Mouse (Mus musculus): ENCODE results near the gene 4930590J08Rik. TPM values are rescaled to one million over a fixed set of nuclear protein-coding genes. Genes with fewer than 3 reads are reported as not detected.

The 4930590J08Rik gene
- polyA plus RNA-seq, 1 experiment from 2014 or later: 2.2 TPM

Other genes starting within 250 kb of the 4930590J08Rik start
- gene Slc6a6, start 218.8 kb upstream of the 4930590J08Rik start, polyA plus RNA-seq (2014; fragmentation: Nextera tagmentation; extraction: Ambion mirVana): 89.3 and 100 TPM in 2 replicates
- 9.8 and 10.4 TPM in 2 replicates for gene Grip2, start 75.6 kb upstream of the 4930590J08Rik start, polyA plus RNA-seq (2014; fragmentation: Nextera tagmentation; extraction: Ambion mirVana)
- gene Ccdc174, start 24.8 kb upstream of the 4930590J08Rik start, polyA plus RNA-seq (2014; fragmentation: Nextera tagmentation; extraction: Ambion mirVana): 41.2 and 44.2 TPM in 2 replicates
- gene Fgd5, start 76.1 kb downstream of the 4930590J08Rik start, polyA plus RNA-seq (2014; fragmentation: Nextera tagmentation; extraction: Ambion mirVana): 17.2 and 19.0 TPM in 2 replicates
- 34.1 and 36.4 TPM in 2 replicates for gene Nr2c2, start 188.6 kb downstream of the 4930590J08Rik start, polyA plus RNA-seq (2014; fragmentation: Nextera tagmentation; extraction: Ambion mirVana)